Mouse (Mus musculus) kidney, embryonic 15.5 days (tissue): ENCODE results near the gene Scyl1. TPM values are rescaled to one million over a fixed set of nuclear protein-coding genes. Genes with fewer than 3 reads are reported as not detected.

ENCODE experiments used
- ATAC-seq: fragments of 200-750 bp; cut with Nextera tagmentation; replicated peaks from 2 replicates; pipeline ENCODE4 v1.8.0; 2017; ENCODE audit warnings: moderate TSS enrichment; ENCODE audit not compliant: low FRiP score
- H3K27ac ChIP-seq: fragments of 300-500 bp; sonication (generic); 2 replicates; pipeline ENCODE4 v1.5.1; 2015; ENCODE audit warnings: mild to moderate bottlenecking, inconsistent platforms
- H3K27me3 ChIP-seq: fragments of 300-500 bp; sonication (generic); 2 replicates; pipeline ENCODE4 v1.6.1; 2015; ENCODE audit warnings: inconsistent platforms
- H3K36me3 ChIP-seq: fragments of 300-500 bp; sonication (generic); 2 replicates; pipeline ENCODE4 v1.6.1; 2015; ENCODE audit warnings: inconsistent platforms
- H3K4me1 ChIP-seq: fragments of 300-500 bp; sonication (generic); 2 replicates; pipeline ENCODE4 v1.6.1; 2015; ENCODE audit warnings: inconsistent platforms
- H3K4me2 ChIP-seq: fragments of 300-500 bp; sonication (generic); 2 replicates; pipeline ENCODE4 v1.6.1; 2015; ENCODE audit warnings: moderate library complexity, mild to moderate bottlenecking, inconsistent platforms
- H3K4me3 ChIP-seq: fragments of 300-500 bp; sonication (generic); replicated peaks from 2 replicates; pipeline ENCODE4 v1.5.1; 2015; ENCODE audit warnings: mild to moderate bottlenecking, inconsistent platforms
- H3K9ac ChIP-seq: fragments of 300-500 bp; sonication (generic); 2 replicates; pipeline ENCODE4 v1.6.1; 2015; ENCODE audit warnings: mild to moderate bottlenecking, inconsistent platforms
- H3K9me3 ChIP-seq: fragments of 300-500 bp; sonication (generic); replicated peaks from 2 replicates; pipeline ENCODE4 v1.6.1; 2016; ENCODE audit warnings: inconsistent platforms
- WGBS: fragments of 180-500 bp; shearing (Covaris S2); methylation state at CpG from one replicate; pipeline ENCODE4 v1.1.7; 2015; ENCODE audit warnings: mixed read lengths; 5-methylcytosine and 5-hydroxymethylcytosine counted together
- polyA plus RNA-seq: library from polyadenylated mRNA; unstranded; fragments of >200 nt; fragmentation: Nextera tagmentation; extraction: Ambion mirVana; gene quantifications from 2 replicates; pipeline ENCODE4 v1.2.1, GENCODE M21; 2015

Scyl1 gene
- polyA plus RNA-seq, 1 experiment from 2014 or later, result 76.0 TPM

DNA sequence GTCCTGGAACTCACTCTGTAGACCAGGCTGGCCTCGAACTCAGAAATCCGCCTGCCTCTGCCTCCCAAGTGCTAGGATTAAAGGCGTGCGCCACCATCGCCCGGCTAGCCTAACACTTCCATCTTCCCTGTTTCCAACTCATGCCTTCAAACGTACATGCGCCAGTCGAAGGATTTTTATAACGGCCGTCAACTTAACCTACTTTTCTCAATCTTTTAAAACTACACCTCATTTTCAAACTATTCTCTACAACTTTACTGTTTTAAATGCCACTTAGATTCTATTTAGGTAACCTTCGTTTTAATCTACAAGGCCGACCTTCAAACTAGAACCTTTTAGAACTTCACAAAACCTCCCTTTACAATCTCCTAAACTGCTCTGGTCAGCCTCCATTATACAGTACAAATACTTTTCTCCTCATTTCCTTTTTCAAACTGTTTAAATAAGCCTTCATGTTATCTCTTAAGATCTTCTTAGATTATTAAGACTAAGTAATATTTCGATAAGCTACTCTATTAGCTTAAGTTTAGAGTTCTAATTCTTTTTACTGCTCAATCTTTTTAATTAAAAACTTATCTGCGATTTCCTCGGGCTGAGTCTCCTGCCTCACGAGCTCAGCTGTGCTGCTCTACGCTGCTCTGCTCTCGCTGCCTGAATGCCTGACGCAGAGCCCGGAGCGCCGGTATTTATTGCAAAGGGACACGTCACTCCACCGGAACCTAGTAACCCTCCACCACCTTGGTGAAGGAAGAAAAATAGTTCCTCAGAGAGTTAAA lies 31.0 kb upstream of the Scyl1 start:
- peaks cover 16% of the 10 kb centered on the region for H3K36me3 ChIP-seq
- peak overlapping the region; percentile 77 for H3K4me2 ChIP-seq
- WGBS, result under 1% methylated on average over 25 of the region's 25 CpGs
- peak; percentile 38; the same call in 1 of the 2 replicates for ATAC-seq
- peak overlapping the region; percentile 70 for H3K4me3 ChIP-seq
- peak overlapping the region; percentile 92 for H3K9ac ChIP-seq
- peaks cover 42% of the 10 kb centered on the region for H3K4me1 ChIP-seq
- H3K27ac ChIP-seq, result peak overlapping the region; percentile 98
- H3K9me3 ChIP-seq, result no peaks in the 10 kb centered on the region
- H3K27me3 ChIP-seq, result no peaks in the 10 kb centered on the region

GRCm38 (mm10) chr19:5801432-5801964 lies 30.3 kb upstream of the Scyl1 start:
- H3K4me3 ChIP-seq, result peak overlapping the region; percentile 70
- WGBS, result 2% methylated on average over 3 of the region's 3 CpGs
- peaks cover 42% of the 10 kb centered on the region for H3K4me1 ChIP-seq
- no peak for ATAC-seq
- peak overlapping the region; percentile 98 for H3K27ac ChIP-seq
- H3K9me3 ChIP-seq, result no peaks in the 10 kb centered on the region
- peak overlapping the region; percentile 92 for H3K9ac ChIP-seq
- no peaks in the 10 kb centered on the region for H3K27me3 ChIP-seq
- peaks cover 23% of the 10 kb centered on the region for H3K36me3 ChIP-seq
- H3K4me2 ChIP-seq, result peak overlapping the region; percentile 77

- no peak for ATAC-seq
- WGBS, result 1% methylated on average over 19 of the region's 19 CpGs
- peaks cover 29% of the 10 kb centered on the region for H3K36me3 ChIP-seq
- H3K4me1 ChIP-seq, result peaks cover 42% of the 10 kb centered on the region
- peak overlapping the region; percentile 77 for H3K4me2 ChIP-seq
- peak overlapping the region; percentile 98 for H3K27ac ChIP-seq
- H3K9me3 ChIP-seq, result no peaks in the 10 kb centered on the region
- H3K9ac ChIP-seq, result peak overlapping the region; percentile 92
- no peaks in the 10 kb centered on the region for H3K27me3 ChIP-seq
- H3K4me3 ChIP-seq, result peak overlapping the region; percentile 70
Observed at GRCm38 (mm10) chr19:5800632-5801431, 29.6 kb upstream of the Scyl1 start.

GRCm38 (mm10) chr19:5800350-5800631 lies 29.1 kb upstream of the Scyl1 start:
- no peaks in the 10 kb centered on the region for H3K9me3 ChIP-seq
- 0% methylated on average over 2 of the region's 2 CpGs for WGBS
- peak overlapping the region; percentile 77 for H3K4me2 ChIP-seq
- H3K9ac ChIP-seq, result peak overlapping the region; percentile 92
- ATAC-seq, result no peak
- peak overlapping the region; percentile 98 for H3K27ac ChIP-seq
- no peaks in the 10 kb centered on the region for H3K27me3 ChIP-seq
- H3K36me3 ChIP-seq, result peaks cover 35% of the 10 kb centered on the region
- peak overlapping the region; percentile 70 for H3K4me3 ChIP-seq
- H3K4me1 ChIP-seq, result peaks cover 44% of the 10 kb centered on the region

DNA sequence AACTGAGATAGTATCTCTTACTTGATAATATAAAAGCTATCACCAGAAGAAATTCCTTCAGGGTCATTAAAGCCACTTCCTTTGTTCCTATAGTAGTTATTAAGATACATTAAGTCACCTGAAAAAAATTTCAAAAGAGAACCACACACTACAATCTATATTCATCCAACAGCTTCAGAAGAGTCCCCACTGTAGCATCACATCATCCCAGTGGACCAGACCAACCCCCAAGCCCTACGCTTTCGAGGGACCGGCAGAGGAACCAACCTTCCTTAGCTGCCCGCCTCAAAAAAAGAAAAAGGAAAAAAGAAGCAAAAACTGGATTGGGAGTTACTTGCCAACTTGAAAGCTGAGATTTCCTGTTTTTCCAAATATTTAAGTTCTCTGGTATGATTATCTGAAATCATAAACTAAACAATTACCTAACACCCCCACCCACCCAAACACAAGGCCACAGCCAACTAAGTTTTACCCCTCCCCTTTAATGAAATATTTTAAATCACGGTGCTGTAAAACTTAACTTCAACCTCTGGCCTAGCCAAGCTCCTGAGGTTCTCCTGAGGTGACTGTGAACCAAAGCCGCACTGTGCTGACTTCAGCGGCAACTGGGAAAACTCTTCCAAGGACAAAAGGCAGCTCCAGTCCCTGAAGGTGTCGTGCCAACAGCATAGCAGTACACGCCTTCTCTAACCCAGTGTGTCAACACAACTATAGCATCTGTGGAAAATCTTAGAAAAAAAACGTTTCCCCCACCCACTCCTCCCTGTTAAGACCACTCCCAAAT lies 28.5 kb upstream of the Scyl1 start:
- ATAC-seq, result no peak
- peaks cover 44% of the 10 kb centered on the region for H3K4me1 ChIP-seq
- H3K27me3 ChIP-seq, result no peaks in the 10 kb centered on the region
- under 1% methylated on average over 10 of the region's 10 CpGs for WGBS
- H3K4me3 ChIP-seq, result peak overlapping the region; percentile 70
- H3K9me3 ChIP-seq, result no peaks in the 10 kb centered on the region
- H3K9ac ChIP-seq, result peak overlapping the region; percentile 92
- peak overlapping the region; percentile 77 for H3K4me2 ChIP-seq
- peaks cover 40% of the 10 kb centered on the region for H3K36me3 ChIP-seq
- peak overlapping the region; percentile 98 for H3K27ac ChIP-seq

- Histone ChIP-seq H3K9me3 (no peaks in the 10 kb centered on the region), H3K9ac (peak overlapping the region; percentile 92), H3K27me3 (no peaks in the 10 kb centered on the region), H3K27ac (peak overlapping the region; percentile 71), H3K4me3 (peak overlapping the region; percentile 70), H3K36me3 (peaks cover 40% of the 10 kb centered on the region), H3K4me1 (peaks cover 40% of the 10 kb centered on the region), H3K4me2 (peak overlapping the region; percentile 77)
- no peak for ATAC-seq
- 1% methylated on average over 7 of the region's 7 CpGs for WGBS
Observed at GRCm38 (mm10) chr19:5798700-5799479, 27.7 kb upstream of the Scyl1 start.

DNA sequence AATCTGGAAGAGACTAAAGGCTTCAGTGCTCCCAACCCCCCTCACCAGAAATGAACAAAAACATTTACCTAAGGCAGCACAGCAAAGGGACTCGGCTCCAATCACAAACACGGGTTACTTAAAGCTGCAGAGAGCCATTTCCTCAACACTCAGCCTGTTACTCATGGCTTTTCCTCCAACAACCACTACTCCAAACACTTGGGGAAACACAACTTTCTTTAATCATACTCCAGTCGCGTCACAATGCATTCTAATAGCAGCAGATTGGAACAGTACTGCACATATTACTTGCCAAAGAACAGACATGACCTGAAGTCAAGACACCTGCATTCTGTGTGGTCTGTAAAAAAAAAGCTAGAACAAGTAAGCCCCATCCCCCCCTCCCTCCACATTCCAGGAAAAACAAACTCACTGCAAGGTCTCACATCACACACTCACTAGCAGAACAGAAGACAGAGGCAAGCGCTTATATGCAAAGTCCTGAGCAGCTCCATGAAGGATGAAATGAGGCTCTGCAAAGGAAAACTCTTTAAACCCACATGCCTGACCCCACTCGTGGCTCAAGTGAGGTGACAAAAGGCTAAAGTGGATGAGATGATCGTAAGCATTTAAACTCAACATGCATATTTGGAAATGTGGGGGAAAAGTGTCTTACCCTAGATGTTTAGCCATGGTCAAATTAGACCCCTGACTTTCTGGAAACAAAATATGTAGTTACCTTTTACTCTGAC lies 26.3 kb upstream of the Scyl1 start:
- Histone ChIP-seq H3K27ac (peak overlapping the region; percentile 24), H3K27me3 (no peaks in the 10 kb centered on the region), H3K9me3 (no peaks in the 10 kb centered on the region), H3K4me1 (peaks cover 35% of the 10 kb centered on the region), H3K4me2 (peak overlapping the region; percentile 77), H3K9ac (peak overlapping the region; percentile 92), H3K4me3 (peak overlapping the region; percentile 70), H3K36me3 (peaks cover 40% of the 10 kb centered on the region)
- WGBS, result 6% methylated on average over 7 of the region's 7 CpGs
- ATAC-seq, result no peak

DNA sequence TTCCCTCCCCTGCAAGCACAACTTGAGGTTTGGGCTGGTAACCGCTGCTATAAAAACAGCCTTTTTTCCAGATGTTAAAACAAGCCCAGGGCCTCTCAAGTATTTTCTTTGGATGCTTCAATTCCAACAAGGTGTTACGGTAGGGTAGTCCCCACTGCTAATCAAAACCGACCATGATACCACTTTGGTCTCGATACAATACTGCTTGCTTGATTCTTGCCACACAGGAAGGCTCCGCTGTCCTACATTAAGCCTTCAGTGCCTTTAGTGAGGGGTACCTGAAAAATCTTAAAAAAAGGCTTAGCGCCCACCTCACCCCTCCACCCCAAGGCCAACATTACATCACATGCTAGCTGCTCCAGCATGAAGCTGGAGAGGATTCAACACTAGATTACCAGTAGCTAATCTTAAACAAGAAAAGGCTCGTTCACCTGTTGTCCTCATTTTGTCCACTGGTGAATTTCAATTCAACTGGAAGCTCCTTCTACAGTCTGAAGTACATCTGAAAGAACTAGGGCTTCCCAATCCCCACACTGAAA lies 25.4 kb upstream of the Scyl1 start:
- Histone ChIP-seq H3K9me3 (no peaks in the 10 kb centered on the region), H3K27ac (peak overlapping the region; percentile 24), H3K9ac (peak overlapping the region; percentile 92), H3K4me1 (peaks cover 35% of the 10 kb centered on the region), H3K4me3 (peak overlapping the region; percentile 70), H3K27me3 (no peaks in the 10 kb centered on the region), H3K4me2 (peak overlapping the region; percentile 77), H3K36me3 (peaks cover 40% of the 10 kb centered on the region)
- ATAC-seq, result no peak
- WGBS, result 46% methylated on average over 7 of the region's 7 CpGs

DNA sequence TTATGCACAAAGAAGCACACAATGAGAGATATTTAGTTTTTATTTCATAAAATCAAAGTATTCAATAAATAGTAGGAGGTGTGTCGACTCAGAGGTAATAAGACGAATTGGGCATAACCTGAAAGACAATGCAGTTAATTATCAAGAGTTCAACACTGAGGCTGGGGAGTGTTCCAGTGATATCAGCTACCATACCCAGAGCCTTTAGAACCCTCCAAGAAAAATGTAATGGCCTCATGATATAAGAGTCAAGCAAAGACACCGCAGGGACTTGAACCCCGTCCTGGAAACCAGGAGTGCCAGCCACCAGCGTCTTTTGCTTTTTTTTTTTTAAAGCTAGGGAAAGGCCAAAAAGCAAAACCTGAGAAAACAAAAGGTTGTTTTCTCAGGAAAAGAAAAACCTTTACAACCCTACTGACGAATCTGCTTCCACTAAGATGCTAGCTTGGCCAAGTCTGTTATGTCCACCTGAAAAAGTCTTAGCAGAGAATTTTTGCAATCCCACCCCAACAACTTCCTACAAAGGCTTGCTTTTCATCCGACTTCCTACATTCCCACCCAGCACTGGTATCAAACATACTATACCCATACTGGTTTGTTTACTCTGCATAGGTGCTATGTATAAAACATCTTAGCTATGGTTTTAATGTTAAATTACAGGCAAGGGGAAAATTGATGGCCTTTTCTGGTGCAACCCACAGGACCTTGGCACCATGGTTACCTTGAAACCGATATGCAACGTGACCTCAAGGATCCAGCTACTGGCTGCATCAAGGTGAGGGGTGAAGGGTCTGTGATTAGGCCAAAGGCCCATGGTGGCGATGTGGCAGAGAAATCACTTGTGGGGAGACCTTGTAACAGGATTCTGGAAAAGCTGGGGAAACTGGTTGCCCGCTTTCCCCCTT lies 24.7 kb upstream of the Scyl1 start:
- H3K36me3 ChIP-seq, result peaks cover 40% of the 10 kb centered on the region
- H3K9me3 ChIP-seq, result no peaks in the 10 kb centered on the region
- no peaks in the 10 kb centered on the region for H3K27me3 ChIP-seq
- H3K9ac ChIP-seq, result peak overlapping the region; percentile 92
- H3K4me2 ChIP-seq, result peak overlapping the region; percentile 77
- H3K4me3 ChIP-seq, result peak overlapping the region; percentile 70
- ATAC-seq, result no peak
- H3K4me1 ChIP-seq, result peaks cover 35% of the 10 kb centered on the region
- peak overlapping the region; percentile 24 for H3K27ac ChIP-seq
- WGBS, result 51% methylated on average over 11 of the region's 11 CpGs
